Mouse (Mus musculus) intestine, embryonic 14.5 days (tissue): Measurements from ENCODE around the gene Mrpl14. TPM values are rescaled to one million over a fixed set of nuclear protein-coding genes. Genes with fewer than 3 reads are reported as not detected.

Source experiments
- ATAC-seq: fragments of 200-750 bp; cut with Nextera tagmentation; replicated peaks from 2 replicates; pipeline ENCODE4 v1.8.0; 2017; ENCODE audit warnings: low read depth, moderate number of reproducible peaks, moderate TSS enrichment, moderate library complexity; ENCODE audit not compliant: low FRiP score, low TSS enrichment
- DNase-seq: peaks from one replicate; pipeline ENCODE4 v3.0.0-alpha.2; 2018; ENCODE audit warnings: low spot score
- H3K27ac ChIP-seq: fragments of 300-500 bp; sonication (generic); 2 replicates; pipeline ENCODE4 v1.5.1; 2014; ENCODE audit warnings: low read depth, mild to moderate bottlenecking, control low read depth
- H3K27me3 ChIP-seq: fragments of 300-500 bp; sonication (generic); replicated peaks from 2 replicates; pipeline ENCODE4 v1.6.1; 2014; ENCODE audit warnings: low read length, control low read depth; ENCODE audit not compliant: control insufficient read depth, insufficient read depth
- H3K36me3 ChIP-seq: fragments of 300-500 bp; sonication (generic); 2 replicates; pipeline ENCODE4 v1.6.1; 2014; ENCODE audit warnings: low read length, control low read depth; ENCODE audit not compliant: control insufficient read depth, insufficient read depth
- H3K4me1 ChIP-seq: fragments of 300-500 bp; sonication (generic); replicated peaks from 2 replicates; pipeline ENCODE4 v1.6.1; 2014; ENCODE audit warnings: low read length, control low read depth, mixed read lengths; ENCODE audit not compliant: control insufficient read depth, insufficient read depth
- H3K4me2 ChIP-seq: fragments of 300-500 bp; sonication (generic); 2 replicates; pipeline ENCODE4 v1.6.1; 2014; ENCODE audit warnings: low read length
- H3K4me3 ChIP-seq: fragments of 300-500 bp; sonication (generic); 2 replicates; pipeline ENCODE4 v1.5.1; 2014; ENCODE audit warnings: low read depth, low read length, control low read depth, mixed read lengths
- H3K9ac ChIP-seq: fragments of 300-500 bp; sonication (generic); 2 replicates; pipeline ENCODE4 v1.6.1; 2014; ENCODE audit warnings: mild to moderate bottlenecking, low read length
- H3K9me3 ChIP-seq: fragments of 300-500 bp; sonication (generic); 2 replicates; pipeline ENCODE4 v1.6.1; 2016; ENCODE audit warnings: low read length, control low read depth; ENCODE audit not compliant: control insufficient read depth
- WGBS: fragments of 180-500 bp; shearing (Covaris S2); extraction: QIAGEN DNeasy Blood & Tissue Kit; methylation state at CpG from one replicate; pipeline ENCODE4 v1.1.7; 2014; 5-methylcytosine and 5-hydroxymethylcytosine counted together
- polyA plus RNA-seq: library from polyadenylated mRNA; unstranded; fragments of >200 nt; fragmentation: Nextera tagmentation; extraction: Ambion mirVana; gene quantifications from 2 replicates; pipeline ENCODE4 v1.2.1, GENCODE M21; 2014

The Mrpl14 gene
- polyA plus RNA-seq, 1 experiment from 2014 or later = 173 TPM

DNA sequence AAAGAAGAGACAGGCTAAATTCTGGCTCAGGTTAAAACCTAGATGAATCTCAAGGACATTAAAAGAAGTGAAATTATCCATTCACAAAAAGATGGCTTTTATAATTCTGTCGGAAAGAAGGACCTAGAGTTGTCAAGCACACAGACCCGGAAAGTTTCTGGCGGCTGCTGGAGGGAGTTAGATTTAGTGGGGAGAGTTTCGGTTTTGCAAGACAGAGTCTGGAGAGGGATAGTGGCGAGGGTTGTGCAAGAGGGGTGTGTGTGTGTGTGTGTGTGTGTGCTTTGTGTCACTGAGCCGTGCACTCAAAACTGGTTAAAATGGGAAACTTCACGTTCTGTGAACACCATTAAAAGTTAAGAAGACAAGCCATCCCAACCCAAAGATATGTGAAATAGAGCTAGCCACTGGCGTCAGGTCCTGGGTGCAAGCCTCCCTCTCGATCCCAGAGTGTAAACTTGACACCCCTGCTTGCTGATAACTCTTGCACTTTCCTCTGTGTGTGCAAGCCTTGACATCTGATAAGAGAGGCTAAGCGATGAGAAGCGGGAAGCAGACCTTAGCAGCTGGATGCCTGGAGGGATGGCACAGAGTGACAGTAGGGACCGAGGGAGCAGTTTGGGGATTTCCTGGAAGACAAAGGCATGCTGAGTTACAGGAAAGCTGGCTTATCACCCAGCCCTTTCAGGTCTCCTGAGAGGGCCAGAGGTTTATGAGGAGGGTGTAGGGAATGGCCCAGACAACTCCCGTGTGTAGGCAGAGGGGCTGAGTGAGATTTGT is 56.4 kb downstream of the Mrpl14 start:
- no peak overlapping the region for H3K27ac ChIP-seq
- 47% methylated on average over 13 of the region's 13 CpGs for WGBS
- no peak overlapping the region for H3K4me2 ChIP-seq
- no peak overlapping the region for H3K4me3 ChIP-seq
- no peak overlapping the region for H3K9ac ChIP-seq
- DNase-seq (no peak), ATAC-seq (no peak)
- H3K4me1 ChIP-seq = peaks cover 5% of the 10 kb centered on the region; the same call in 1 of the 2 replicates
- H3K9me3 ChIP-seq = no peaks in the 10 kb centered on the region
- H3K27me3 ChIP-seq = no peaks in the 10 kb centered on the region
- no peaks in the 10 kb centered on the region for H3K36me3 ChIP-seq

DNA sequence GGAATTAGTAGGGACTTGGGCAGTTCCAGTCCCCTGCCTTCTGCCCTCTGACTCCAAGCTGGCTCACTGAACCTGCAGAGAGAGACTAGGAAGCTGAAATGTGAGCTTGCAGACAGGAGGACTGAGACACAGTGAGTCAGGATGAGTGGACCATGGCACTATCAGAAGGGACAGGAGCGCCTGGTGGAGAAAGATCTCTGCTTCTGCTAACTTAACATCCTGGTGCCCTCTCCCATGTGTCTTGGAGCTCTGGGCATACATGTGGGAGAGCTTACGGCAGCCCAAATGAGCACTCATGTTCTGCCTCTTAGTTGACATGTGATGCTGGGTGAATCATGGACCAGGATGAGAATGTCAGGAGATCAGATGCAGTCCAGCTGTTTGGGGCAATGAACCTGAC is 59.5 kb downstream of the Mrpl14 start:
- peaks cover 5% of the 10 kb centered on the region; the same call in 1 of the 2 replicates for H3K4me1 ChIP-seq
- no peak overlapping the region for H3K4me3 ChIP-seq
- WGBS = 89% methylated on average over 2 of the region's 2 CpGs
- no peak for ATAC-seq
- H3K27me3 ChIP-seq = no peaks in the 10 kb centered on the region
- no peak overlapping the region for H3K9ac ChIP-seq
- H3K36me3 ChIP-seq = no peaks in the 10 kb centered on the region
- no peak overlapping the region for H3K4me2 ChIP-seq
- DNase-seq = no peak
- no peaks in the 10 kb centered on the region for H3K9me3 ChIP-seq
- no peak overlapping the region for H3K27ac ChIP-seq

- DNase-seq = no peak
- Histone ChIP-seq H3K27ac (no peak overlapping the region), H3K36me3 (no peaks in the 10 kb centered on the region), H3K27me3 (no peaks in the 10 kb centered on the region), H3K9ac (no peak overlapping the region), H3K4me2 (no peak overlapping the region), H3K4me3 (no peak overlapping the region), H3K4me1 (peaks cover 5% of the 10 kb centered on the region; the same call in 1 of the 2 replicates), H3K9me3 (no peaks in the 10 kb centered on the region)
- WGBS = 69% methylated on average over 12 of the region's 12 CpGs
- ATAC-seq = no peak
Measured at GRCm38 (mm10) chr17:45746755-45747154, 60.6 kb downstream of the Mrpl14 start.

- H3K4me2 ChIP-seq = no peak overlapping the region
- no peak for ATAC-seq
- peaks cover 5% of the 10 kb centered on the region; the same call in 1 of the 2 replicates for H3K4me1 ChIP-seq
- WGBS = 85% methylated on average over 4 of the region's 4 CpGs
- no peak overlapping the region for H3K9ac ChIP-seq
- no peaks in the 10 kb centered on the region for H3K9me3 ChIP-seq
- no peak overlapping the region for H3K27ac ChIP-seq
- no peaks in the 10 kb centered on the region for H3K27me3 ChIP-seq
- H3K36me3 ChIP-seq = no peaks in the 10 kb centered on the region
- no peak overlapping the region for H3K4me3 ChIP-seq
- DNase-seq = no peak
Measured at GRCm38 (mm10) chr17:45747293-45747692, 61.2 kb downstream of the Mrpl14 start.

Other genes with a start within 250 kb of the Mrpl14 start
- 0.59 and 0.65 TPM in 2 replicates for gene Spats1, start 210.9 kb upstream of the Mrpl14 start, polyA plus RNA-seq
- gene Aars2, start 179.5 kb upstream of the Mrpl14 start, polyA plus RNA-seq = 16.1 and 17.3 TPM in 2 replicates
- 0.60 and 0.70 TPM in 2 replicates for gene Tcte1, start 162.9 kb upstream of the Mrpl14 start, polyA plus RNA-seq
- gene Tmem151b, start 136.6 kb upstream of the Mrpl14 start, polyA plus RNA-seq = 2.1 and 2.3 TPM in 2 replicates
- gene Nfkbie, start 130.6 kb upstream of the Mrpl14 start, polyA plus RNA-seq = 3.7 and 4.0 TPM in 2 replicates
- 136 and 146 TPM in 2 replicates for gene Slc35b2, start 122.4 kb upstream of the Mrpl14 start, polyA plus RNA-seq
- 1,628 and 1,680 TPM in 2 replicates for gene Hsp90ab1, start 113.1 kb upstream of the Mrpl14 start, polyA plus RNA-seq
- gene Slc29a1, start 86.7 kb upstream of the Mrpl14 start, polyA plus RNA-seq = 79.7 and 82.7 TPM in 2 replicates
- gene Mymx, start 84.2 kb upstream of the Mrpl14 start, polyA plus RNA-seq = 0.31 TPM in 1 of 2 replicates, not detected in the other
- gene Capn11, start 27.0 kb upstream of the Mrpl14 start, polyA plus RNA-seq = not detected in 2 replicates
- 25.2 and 29.3 TPM in 2 replicates for gene Tmem63b, start 583 bp downstream of the Mrpl14 start, polyA plus RNA-seq
- not detected in 2 replicates for gene 1600014C23Rik, start 47.5 kb downstream of the Mrpl14 start, polyA plus RNA-seq